Mouse (Mus musculus): ENCODE results near the gene 1700023F06Rik. TPM values are rescaled to one million over a fixed set of nuclear protein-coding genes. Genes with fewer than 3 reads are reported as not detected.

The 1700023F06Rik gene
- polyA plus RNA-seq, 1 experiment from 2014 or later, result 1.9 TPM

DNA sequence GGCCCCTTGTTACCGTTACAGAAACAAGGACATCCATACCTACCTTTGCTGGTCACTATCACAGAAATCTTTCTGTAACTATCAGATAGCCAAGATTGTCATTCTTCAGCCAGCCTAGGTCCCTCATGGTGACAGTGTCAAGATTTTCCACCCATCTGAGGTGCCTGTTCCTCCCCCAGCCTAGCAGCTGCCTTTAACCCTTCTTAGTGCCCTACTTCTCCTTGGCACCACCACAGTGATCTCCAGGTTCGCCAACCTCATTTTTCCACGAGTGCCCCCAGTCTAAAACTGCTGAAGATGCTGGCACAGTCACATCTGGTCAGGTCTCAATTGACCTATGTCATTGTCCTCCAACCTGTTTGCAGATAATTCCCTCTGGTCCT, 38.3 kb downstream of the 1700023F06Rik start:
- no peaks in the 10 kb centered on the region for H3K9me3 ChIP-seq
- no peaks in the 10 kb centered on the region for H3K36me3 ChIP-seq (replicated peaks)
- H3K4me3 ChIP-seq, result peak overlapping the region; percentile 54
- ATAC-seq (replicated peaks), result peak; percentile 10; the same call in 1 of the 2 replicates
- H3K4me2 ChIP-seq, result peak overlapping the region; percentile 86
- peak overlapping the region; percentile 72 for H3K27ac ChIP-seq
- peak overlapping the region; percentile 80 for H3K9ac ChIP-seq
- 39% methylated on average over 3 of the region's 3 CpGs for WGBS
- peaks cover 3% of the 10 kb centered on the region; the same call in 1 of the 2 replicates for H3K27me3 ChIP-seq (replicated peaks)
- H3K4me1 ChIP-seq, result peaks cover 56% of the 10 kb centered on the region

DNA sequence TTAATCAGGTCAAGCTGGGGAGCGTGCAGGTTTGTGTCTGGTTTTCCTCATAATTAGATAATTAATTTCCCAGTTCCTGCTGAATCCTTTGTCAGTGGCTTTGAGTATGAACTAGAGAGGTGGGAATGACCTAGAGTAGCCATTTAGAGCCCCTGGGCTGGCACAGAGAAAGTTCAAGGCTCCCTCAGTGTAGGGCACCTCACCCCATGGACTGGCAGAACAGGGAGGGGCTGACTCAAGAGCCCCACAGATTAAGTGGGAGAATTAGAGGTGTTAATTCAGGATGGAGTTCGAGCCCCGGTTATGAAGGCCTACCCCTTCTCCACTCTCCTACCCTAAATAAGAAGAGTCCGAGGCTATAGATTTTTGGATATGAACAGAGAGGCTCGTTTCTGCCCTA, 38.7 kb downstream of the 1700023F06Rik start:
- Histone ChIP-seq H3K27ac (peak overlapping the region; percentile 72; the same call in 1 of the 2 replicates), H3K4me2 (peak overlapping the region; percentile 86), H3K9me3 (no peaks in the 10 kb centered on the region), H3K27me3 (replicated peaks) (peaks cover 3% of the 10 kb centered on the region; the same call in 1 of the 2 replicates), H3K9ac (peak overlapping the region; percentile 80; the same call in 1 of the 2 replicates), H3K4me3 (peak overlapping the region; percentile 54), H3K4me1 (peaks cover 52% of the 10 kb centered on the region), H3K36me3 (replicated peaks) (no peaks in the 10 kb centered on the region)
- 78% methylated on average over 5 of the region's 5 CpGs for WGBS
- no peak for ATAC-seq (replicated peaks)

DNA sequence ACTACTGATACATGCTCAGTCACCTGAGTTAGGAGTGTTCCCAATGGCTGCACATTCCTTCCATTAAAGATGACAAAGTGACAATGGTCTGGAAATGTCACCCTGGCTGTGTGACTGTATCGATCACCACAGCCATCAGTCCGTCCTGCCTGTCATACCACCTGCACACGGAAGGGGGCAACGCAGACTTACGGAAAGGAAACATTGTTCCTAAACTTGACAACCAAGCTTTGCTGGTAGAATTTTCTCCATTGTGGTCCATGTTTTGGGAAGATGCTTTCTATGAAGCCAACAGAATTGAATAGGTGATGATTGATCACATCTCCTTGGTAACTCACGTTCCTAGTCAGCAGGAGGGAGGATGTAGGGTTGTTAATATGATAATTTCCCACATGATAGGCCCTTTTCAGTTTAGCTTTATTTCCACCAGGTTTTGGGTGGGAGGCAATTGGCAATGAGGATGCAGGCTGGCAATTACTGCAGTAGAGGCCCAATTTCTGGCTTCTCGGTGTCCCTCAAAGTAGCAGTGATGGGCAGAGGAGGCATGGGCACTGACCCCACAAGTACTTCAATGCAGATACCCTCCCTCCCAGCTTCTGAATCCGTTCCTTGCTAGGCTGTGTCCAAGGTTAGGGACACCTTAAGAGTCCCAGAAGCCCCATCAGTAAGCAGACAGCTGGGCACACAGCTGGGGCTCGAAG, 39.5 kb downstream of the 1700023F06Rik start:
- no peak for ATAC-seq (replicated peaks)
- H3K36me3 ChIP-seq (replicated peaks), result no peaks in the 10 kb centered on the region
- peaks cover 3% of the 10 kb centered on the region; the same call in 1 of the 2 replicates for H3K27me3 ChIP-seq (replicated peaks)
- H3K9me3 ChIP-seq, result no peaks in the 10 kb centered on the region
- H3K4me2 ChIP-seq, result no peak overlapping the region
- peaks cover 45% of the 10 kb centered on the region for H3K4me1 ChIP-seq
- peak overlapping the region; percentile 32; the same call in 1 of the 2 replicates for H3K27ac ChIP-seq
- no peak overlapping the region for H3K9ac ChIP-seq
- H3K4me3 ChIP-seq, result no peak overlapping the region
- 24% methylated on average over 9 of the region's 9 CpGs for WGBS

DNA sequence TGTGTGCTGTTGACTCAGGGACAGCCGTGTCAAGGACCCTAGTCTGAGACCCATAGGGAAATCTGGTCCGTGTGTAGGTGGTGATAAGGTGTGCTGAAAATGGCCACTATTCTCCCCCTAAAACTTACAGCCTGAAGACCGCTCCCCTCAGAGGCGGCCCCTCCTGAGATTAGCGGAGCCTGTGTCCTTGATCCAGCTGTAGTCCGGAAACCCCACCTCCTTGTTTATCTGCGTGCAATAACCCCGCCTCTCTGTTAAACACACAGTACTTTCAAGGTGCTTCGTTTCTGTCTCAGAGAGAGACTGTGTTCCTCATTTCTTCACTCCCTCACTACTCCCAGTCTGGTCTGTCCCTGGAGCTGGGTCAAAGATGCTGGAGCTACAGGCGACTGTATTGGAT, 44.0 kb downstream of the 1700023F06Rik start:
- no peaks in the 10 kb centered on the region for H3K36me3 ChIP-seq (replicated peaks)
- no peak overlapping the region for H3K4me3 ChIP-seq
- peaks cover 6% of the 10 kb centered on the region for H3K4me1 ChIP-seq
- no peak overlapping the region for H3K9ac ChIP-seq
- no peak for ATAC-seq (replicated peaks)
- WGBS, result 34% methylated on average over 10 of the region's 10 CpGs
- no peak overlapping the region for H3K27ac ChIP-seq
- no peaks in the 10 kb centered on the region for H3K9me3 ChIP-seq
- H3K4me2 ChIP-seq, result no peak overlapping the region
- H3K27me3 ChIP-seq (replicated peaks), result peaks cover 3% of the 10 kb centered on the region; the same call in 1 of the 2 replicates

DNA sequence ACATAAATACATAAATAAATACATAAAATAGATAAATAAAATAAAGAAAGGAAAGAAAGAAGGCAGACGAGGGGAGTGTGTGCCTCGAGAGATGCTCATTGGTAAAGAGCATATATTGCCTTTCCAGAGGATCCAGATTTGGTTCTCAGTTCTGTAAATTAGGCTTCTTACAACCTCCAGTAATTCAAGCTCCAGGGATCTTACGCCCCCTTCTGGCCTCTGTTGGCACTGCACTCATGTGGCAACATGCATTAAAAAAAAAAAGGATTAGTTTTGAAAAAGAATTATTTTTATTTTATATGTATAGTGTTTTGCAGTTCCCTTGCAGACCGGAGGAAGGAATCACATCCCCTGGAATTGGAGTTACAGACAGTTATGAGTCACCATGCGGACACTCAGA, 46.2 kb downstream of the 1700023F06Rik start:
- Histone ChIP-seq H3K4me1 (peaks cover 7% of the 10 kb centered on the region; the same call in 1 of the 2 replicates), H3K27ac (no peak overlapping the region), H3K36me3 (replicated peaks) (no peaks in the 10 kb centered on the region), H3K4me3 (no peak overlapping the region), H3K9me3 (no peaks in the 10 kb centered on the region), H3K27me3 (replicated peaks) (no peaks in the 10 kb centered on the region), H3K4me2 (no peak overlapping the region), H3K9ac (no peak overlapping the region)
- no peak for ATAC-seq (replicated peaks)
- 93% methylated on average over 5 of the region's 5 CpGs for WGBS

DNA sequence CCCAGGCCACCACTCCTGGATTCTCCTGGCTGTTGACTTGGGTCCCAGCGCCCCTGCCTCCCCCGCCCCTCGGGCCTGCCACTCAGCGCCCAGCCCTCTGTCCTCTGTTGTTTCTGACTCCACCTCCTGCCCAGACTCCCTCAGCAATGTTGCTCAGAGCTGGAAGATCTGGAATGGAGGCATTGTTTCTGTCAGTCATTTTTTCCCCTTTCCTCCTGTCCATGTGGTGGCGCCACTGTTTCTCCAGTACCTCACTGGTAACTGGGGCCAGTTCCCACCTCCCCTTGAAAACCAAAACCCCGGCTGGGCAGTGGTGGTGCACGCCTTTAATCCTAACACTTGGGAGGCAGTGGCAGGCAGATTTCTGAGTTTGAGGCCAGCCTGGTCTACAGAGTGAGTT, 46.9 kb downstream of the 1700023F06Rik start:
- ATAC-seq (replicated peaks), result no peak
- no peaks in the 10 kb centered on the region for H3K9me3 ChIP-seq
- 76% methylated on average over 7 of the region's 7 CpGs for WGBS

DNA sequence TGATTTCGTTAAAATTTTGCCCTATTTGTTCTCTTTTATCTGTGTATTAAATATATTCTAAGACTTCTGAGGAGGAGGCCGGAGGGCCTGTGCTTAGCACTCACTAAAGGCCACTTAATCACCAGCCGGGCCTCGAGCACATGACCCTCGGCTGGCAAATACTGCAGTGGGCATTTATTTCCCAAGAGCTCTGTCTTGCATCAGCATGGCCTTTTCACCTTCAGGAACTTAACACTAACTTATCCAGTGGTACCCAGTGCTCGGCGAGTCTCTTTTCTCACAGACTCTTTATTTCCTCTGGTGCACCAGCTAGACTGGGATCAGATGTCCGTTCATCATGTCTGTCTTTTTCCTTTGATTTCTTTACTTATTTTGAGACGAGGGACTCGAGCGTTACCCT, 47.6 kb downstream of the 1700023F06Rik start:
- Histone ChIP-seq H3K4me2 (no peak overlapping the region), H3K4me1 (peaks cover 7% of the 10 kb centered on the region; the same call in 1 of the 2 replicates), H3K27ac (no peak overlapping the region), H3K9ac (no peak overlapping the region), H3K36me3 (replicated peaks) (no peaks in the 10 kb centered on the region), H3K9me3 (no peaks in the 10 kb centered on the region), H3K4me3 (no peak overlapping the region), H3K27me3 (replicated peaks) (no peaks in the 10 kb centered on the region)
- ATAC-seq (replicated peaks), result no peak
- 93% methylated on average over 11 of the region's 11 CpGs for WGBS

More for the DNA sequence above, 46.9 kb downstream of the 1700023F06Rik start:
- Histone ChIP-seq H3K4me2 (no peak overlapping the region), H3K36me3 (replicated peaks) (no peaks in the 10 kb centered on the region), H3K4me3 (no peak overlapping the region), H3K27ac (no peak overlapping the region), H3K9ac (no peak overlapping the region), H3K4me1 (peaks cover 7% of the 10 kb centered on the region; the same call in 1 of the 2 replicates), H3K27me3 (replicated peaks) (no peaks in the 10 kb centered on the region)

DNA sequence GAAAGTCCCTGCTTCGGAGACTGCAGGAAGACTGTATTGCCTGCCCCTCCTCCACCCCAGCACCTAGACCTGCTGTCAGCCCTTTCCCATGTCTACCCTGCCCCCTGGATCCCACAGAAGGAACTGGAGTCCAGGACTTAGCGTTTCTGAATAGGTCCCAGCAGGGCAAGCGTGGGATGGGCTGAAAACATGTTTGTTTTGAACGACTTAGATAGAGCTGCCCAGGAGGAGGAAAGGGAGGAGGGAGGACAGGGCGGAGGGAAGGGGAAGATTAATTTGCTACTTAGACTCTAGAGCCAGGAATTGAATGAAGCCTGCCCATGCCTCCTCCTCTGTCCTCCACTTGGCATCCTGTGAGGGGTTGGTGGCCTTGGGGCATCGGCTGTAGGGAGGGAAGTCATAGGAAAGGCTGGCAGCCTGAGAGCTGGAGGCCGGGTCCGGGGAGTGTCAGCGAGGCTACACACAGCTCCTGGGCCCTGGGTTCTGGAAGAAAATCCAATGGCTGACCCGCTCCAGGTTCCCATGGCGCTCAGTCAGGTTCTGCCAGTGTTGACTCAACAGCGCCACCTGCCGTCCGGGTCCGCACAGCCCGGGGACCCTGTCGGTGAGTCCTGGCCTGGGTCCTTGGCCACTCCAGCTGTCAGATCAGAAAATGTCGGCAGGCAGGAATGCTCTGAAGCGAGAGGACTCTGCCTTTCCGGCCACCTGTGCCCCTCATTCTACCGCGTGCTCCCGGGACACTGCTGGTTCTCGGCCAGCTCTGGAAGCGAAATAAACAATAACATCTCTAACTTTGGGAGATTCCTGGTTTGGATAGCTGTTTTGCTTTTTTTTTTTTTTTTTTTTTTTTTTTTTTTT, 49.5 kb downstream of the 1700023F06Rik start:
- no peak overlapping the region for H3K27ac ChIP-seq
- peak overlapping the region; percentile 39 for H3K4me2 ChIP-seq
- WGBS, result 2% methylated on average over 25 of the region's 25 CpGs
- peak; percentile 87 for ATAC-seq (replicated peaks)
- 0 out of 2 replicates have a peak overlapping the region, but pooled peaks have one; percentile 15 for H3K4me3 ChIP-seq
- no peak overlapping the region for H3K9ac ChIP-seq
- no peaks in the 10 kb centered on the region for H3K9me3 ChIP-seq
- no peaks in the 10 kb centered on the region for H3K36me3 ChIP-seq (replicated peaks)
- H3K4me1 ChIP-seq, result peaks cover 7% of the 10 kb centered on the region; the same call in 1 of the 2 replicates
- no peaks in the 10 kb centered on the region for H3K27me3 ChIP-seq (replicated peaks)

DNA sequence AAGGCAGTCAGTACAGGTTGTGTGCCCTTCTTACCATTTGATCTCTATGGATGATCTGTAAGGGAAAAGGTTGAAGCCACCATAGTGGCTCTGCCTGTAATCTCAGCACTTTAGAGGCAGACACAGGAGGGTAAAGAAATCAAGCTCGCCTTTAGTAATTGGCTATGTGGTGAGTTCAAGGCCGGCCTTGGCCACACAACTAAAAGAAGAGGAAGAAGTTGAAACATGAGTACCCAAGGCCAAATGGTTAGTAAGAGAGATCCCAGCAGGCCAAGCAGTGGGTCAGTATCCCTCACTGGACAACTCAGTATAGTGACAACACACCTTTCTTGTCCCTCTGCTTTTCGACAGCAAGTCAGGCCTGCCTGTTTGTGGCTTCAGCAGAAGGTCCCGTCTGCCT, 58.6 kb downstream of the 1700023F06Rik start:
- Histone ChIP-seq H3K36me3 (replicated peaks) (no peaks in the 10 kb centered on the region), H3K9ac (no peak overlapping the region), H3K9me3 (no peaks in the 10 kb centered on the region), H3K27ac (no peak overlapping the region), H3K4me3 (no peak overlapping the region), H3K4me2 (no peak overlapping the region), H3K27me3 (replicated peaks) (no peaks in the 10 kb centered on the region), H3K4me1 (no peaks in the 10 kb centered on the region)
- no peak for ATAC-seq (replicated peaks)
- WGBS, result 95% methylated on average over 4 of the region's 4 CpGs

Other genes with a start within 250 kb of the 1700023F06Rik start
- 26.8 and 35.5 TPM in 2 replicates for gene Nmt1, start 180.4 kb downstream of the 1700023F06Rik start, polyA plus RNA-seq (2015; fragmentation: Nextera tagmentation; extraction: Ambion mirVana)
- gene Dcakd, start 180.2 kb downstream of the 1700023F06Rik start, polyA plus RNA-seq (2015; fragmentation: Nextera tagmentation; extraction: Ambion mirVana), result 182 and 184 TPM in 2 replicates
- 3.0 and 3.8 TPM in 2 replicates for gene Plcd3, start 106.9 kb downstream of the 1700023F06Rik start, polyA plus RNA-seq (2015; fragmentation: Nextera tagmentation; extraction: Ambion mirVana)
- gene Acbd4, start 106.9 kb downstream of the 1700023F06Rik start, polyA plus RNA-seq (2015; fragmentation: Nextera tagmentation; extraction: Ambion mirVana), result 9.7 and 11.1 TPM in 2 replicates
- gene Hexim1, start 92.3 kb downstream of the 1700023F06Rik start, polyA plus RNA-seq (2015; fragmentation: Nextera tagmentation; extraction: Ambion mirVana), result 3.1 and 3.7 TPM in 2 replicates
- gene Hexim2, start 76.1 kb downstream of the 1700023F06Rik start, polyA plus RNA-seq (2015; fragmentation: Nextera tagmentation; extraction: Ambion mirVana), result 27.2 and 33.4 TPM in 2 replicates
- gene Fmnl1, start 37.5 kb downstream of the 1700023F06Rik start, polyA plus RNA-seq (2015; fragmentation: Nextera tagmentation; extraction: Ambion mirVana), result 7.0 and 7.5 TPM in 2 replicates
- gene Spata32, start 9.9 kb upstream of the 1700023F06Rik start, polyA plus RNA-seq (2015; fragmentation: Nextera tagmentation; extraction: Ambion mirVana), result 0.66 and 0.71 TPM in 2 replicates
- gene Map3k14, start 58.9 kb upstream of the 1700023F06Rik start, polyA plus RNA-seq (2015; fragmentation: Nextera tagmentation; extraction: Ambion mirVana), result 3.9 and 5.0 TPM in 2 replicates
- 3.9 and 4.6 TPM in 2 replicates for gene Arhgap27, start 155.1 kb upstream of the 1700023F06Rik start, polyA plus RNA-seq (2015; fragmentation: Nextera tagmentation; extraction: Ambion mirVana)
- 9.5 and 10.8 TPM in 2 replicates for gene Plekhm1, start 204.1 kb upstream of the 1700023F06Rik start, polyA plus RNA-seq (2015; fragmentation: Nextera tagmentation; extraction: Ambion mirVana)

Measured in midbrain, embryonic 15.5 days (tissue).